Mouse (Mus musculus) lung, postnatal 10 days (tissue): Measurements from ENCODE around the gene Sohlh1.
"Not testable (repeated sequence)": the region's sequence is repeated elsewhere in the genome, so short reads cannot be mapped to it uniquely, and the experiment has no call there.

Experiments used
- DNase-seq: peaks from one replicate; pipeline ENCODE4 v3.0.0; 2021

Gene Sohlh1

DNA sequence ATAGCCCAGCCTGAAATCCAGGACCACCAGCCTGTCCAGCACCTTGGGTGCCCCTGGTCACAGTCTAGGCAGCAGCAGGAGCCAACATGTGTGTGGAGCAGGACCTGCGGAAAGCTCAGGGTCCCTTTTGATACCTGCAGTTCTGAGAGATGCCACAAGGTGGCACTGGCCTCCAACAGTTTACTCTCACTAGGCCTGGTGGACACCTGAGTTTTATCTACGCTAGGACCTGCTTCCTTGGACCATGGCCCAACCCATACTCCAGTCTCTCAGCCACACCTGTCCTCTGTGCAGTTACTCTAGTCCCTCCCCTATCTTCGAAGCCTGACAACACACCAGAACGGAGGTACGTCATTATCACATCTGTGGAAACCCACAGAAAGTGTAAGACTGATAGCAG lies 10.8 kb downstream of the Sohlh1 start:
- DNase-seq, result peak; percentile 76

DNA sequence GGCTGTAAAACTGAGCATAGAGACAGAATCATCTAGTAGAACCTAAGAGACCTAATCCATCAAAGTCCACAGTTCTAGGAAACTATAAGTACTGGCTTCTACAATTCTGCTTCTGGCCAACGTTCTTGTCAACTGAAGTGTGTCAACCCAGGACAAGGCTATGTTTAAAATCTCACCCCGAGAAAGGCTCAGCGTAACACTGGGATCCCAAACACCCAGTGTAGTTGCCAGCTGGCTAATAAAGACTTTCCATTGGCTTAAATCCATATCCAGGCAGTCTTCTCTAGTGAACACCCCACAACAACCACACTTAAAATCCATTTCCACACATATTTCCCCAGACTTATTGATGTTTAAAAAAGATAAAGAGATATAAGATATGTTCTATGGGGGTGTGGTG lies 16.3 kb downstream of the Sohlh1 start:
- peak; percentile 76 for DNase-seq

DNA sequence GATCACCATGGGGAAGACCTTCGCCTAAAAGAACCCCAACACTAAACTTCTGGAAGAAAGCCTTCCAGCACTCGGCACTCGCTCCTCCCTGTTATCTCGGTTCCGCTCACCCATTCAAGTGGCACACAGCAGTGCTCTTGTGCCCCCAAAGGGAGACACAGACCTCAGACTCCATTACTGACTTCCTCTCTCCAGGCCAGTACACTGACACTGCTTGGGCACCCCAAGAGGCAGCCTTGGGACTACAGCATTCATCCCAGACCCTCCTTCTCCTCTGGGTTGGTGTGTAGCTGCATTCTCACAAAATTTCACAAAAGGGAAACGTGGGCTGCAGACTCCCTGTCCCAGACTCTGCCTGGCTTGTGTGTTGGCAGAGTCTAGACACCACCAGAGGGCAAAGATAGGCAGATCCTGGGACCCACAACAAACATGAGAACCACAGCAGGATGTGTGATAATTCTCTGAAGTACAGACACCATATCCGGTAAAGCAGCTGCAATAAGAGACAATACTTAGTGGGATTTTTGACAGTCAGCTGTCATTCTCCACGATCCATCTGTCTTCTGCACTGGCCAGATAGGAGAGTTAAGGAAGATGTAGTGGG lies 18.6 kb downstream of the Sohlh1 start:
- no peak for DNase-seq

DNA sequence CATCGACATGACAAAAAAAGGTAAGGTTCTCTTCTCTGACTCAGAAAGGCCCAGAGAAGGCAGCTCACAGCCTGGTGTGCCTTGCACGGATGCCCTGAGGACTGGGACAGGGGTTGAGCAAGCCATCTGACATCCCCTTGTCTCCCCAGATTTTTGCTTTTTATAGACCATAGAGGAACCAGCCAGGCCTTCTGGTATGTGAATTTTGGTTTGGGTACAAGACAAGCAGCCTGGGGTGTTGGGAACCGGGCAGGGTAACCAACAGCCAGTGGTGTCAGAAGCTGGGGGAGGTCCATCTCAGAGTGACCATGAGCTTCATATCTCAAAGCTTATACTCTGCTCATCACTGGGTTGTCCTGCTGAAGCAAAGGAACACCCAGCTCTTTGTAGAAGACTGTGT lies 22.3 kb downstream of the Sohlh1 start:
- no peak for DNase-seq

DNA sequence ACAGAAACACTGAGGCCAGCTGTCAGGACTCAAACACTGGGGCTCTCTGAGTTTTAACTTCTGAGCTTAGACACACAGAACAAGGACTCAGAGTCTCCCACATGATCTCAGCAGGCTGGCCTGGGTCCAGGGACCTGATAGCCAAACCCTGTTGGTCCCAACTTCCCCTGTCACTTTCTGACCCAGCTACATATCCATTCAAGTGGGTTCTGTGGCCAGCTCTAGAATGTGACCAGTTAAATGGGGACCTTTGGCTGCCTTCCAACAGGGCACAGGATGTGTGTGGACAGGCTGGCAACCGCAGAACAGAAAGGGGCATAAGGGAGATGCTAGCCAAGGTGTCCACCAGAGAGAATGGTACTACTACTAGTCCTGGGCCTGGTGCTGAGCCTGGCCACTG lies 24.2 kb downstream of the Sohlh1 start, which contains the start of gene Lcn9:
TSS of gene Lcn9 (plus strand) at position 348 of the 400 bp plus-strand sequence.
- DNase-seq, result peak; percentile 21

DNA sequence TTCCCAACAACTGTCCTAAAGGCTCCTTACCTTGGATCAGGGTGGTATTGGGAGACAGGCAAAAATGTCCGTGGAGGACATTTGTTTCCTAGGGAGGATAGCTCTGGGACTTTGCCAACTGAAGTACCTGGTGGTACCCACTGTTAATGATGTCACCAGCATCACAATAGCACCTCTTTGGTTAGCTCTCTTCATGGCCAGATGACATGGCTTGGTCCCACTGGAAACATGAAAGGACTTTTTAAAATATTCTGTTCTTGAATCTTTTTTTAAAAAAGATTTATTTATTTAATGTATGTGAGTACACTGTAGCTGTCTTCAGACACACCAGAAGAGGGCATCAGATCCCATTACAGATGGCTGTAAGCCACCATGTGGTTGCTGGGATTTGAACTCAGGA lies 31.3 kb downstream of the Sohlh1 start, which contains the start of gene Glt6d1:
TSS of gene Glt6d1 (minus strand) at position 101 of the 400 bp plus-strand sequence.
- not testable (repeated sequence) for DNase-seq

DNA sequence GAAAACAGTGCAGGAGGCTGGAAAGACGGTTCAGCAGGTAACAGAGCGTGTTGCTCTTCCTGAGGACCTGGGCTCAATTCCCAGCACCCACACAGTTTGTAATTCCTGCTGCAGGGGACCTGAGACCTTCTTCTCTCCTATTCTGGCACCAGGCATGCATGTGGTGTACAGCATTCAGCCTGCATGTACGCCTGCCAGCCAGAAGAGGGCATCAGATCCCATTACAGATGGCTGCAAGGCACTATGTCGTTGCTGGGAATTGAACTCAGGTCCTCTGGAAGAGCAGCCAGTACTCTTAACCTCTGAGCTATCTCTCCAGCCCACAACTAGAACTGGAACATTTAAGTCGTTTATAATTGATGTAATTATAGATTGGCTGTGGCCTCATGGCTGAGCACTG lies 33.7 kb downstream of the Sohlh1 start:
- no peak for DNase-seq

DNA sequence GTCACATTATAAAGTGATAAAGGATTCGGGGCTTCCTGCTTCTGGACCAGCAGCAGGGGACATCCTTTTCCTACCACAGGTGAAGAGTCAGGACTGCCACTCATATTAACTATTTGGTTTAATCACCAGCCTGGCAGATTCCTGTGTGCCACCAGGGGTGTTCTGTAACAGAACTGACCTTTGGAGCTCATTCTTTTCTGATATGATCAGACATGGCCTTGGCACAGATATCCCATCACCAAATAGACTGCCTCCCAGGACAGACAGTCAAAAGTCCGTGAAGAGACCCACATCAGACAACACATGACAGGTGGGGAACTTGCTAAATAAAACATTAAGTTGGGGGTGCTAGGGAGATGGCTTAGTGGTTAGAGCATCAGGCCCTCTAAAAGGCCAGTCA lies 35.3 kb downstream of the Sohlh1 start:
- no peak for DNase-seq

DNA sequence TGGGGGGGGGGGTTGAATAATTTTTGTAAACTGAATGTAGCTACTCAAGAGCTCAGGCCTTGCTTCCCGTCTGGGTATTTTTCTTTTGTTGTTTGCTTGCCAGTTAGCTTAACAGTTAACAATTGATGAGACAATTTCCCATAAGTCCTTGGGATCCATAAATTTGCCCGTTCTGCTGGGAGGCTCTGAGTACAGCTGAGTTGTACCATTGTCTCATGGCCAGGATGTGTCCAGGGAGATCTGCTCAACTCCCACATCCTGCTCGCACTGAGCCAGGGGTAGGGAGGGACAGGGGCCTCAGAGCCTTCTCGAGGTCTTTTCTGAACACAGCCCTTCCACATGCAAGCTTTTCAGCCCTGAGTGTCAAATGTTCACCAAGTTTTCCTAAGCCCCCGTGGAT lies 49.0 kb downstream of the Sohlh1 start:
- no peak for DNase-seq

DNA sequence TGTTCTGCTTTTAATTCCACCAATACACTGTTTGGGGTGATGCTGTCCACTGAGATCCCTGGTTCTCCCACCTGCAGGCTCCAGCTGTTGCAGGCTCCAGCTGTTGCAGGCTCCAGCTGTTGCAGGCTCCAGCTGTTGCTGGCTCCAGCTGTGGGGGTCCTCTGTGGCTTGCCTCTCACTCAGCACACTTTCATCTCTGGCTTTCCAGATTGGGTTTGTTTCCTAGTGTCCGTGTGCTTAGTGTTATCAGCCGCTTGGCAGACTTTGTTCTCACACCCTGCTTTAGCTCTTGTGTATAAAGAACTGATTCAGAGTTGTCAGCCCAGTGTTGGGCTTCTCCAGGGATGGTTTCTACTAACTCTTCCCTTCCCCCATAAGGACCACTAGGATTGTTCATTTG lies 49.4 kb downstream of the Sohlh1 start:
- DNase-seq, result no peak
